Mouse (Mus musculus): ENCODE measurements at regions not wholly inside any gene's neighbourhood (a gene's known extent, or its start where the extent isn't known, plus 50 kb on each side); places are given as distances from the start of the nearest gene placed in this dataset.

GRCm38 (mm10) chrX:115359111-115359510, 451.7 kb downstream of the Ube2dnl2 start:
- no peak for DNase-seq (ENCODE audit: low spot score)

- DNase-seq (ENCODE audit: low spot score) = peak; percentile 11
These were observed 489.0 kb downstream of the Ube2dnl2 start for GRCm38 (mm10) chrX:115396373-115396772.

Data from MN1 (cell line).